Mouse (Mus musculus) lung, postnatal 0 days (tissue): Measurements from ENCODE around the gene Cep112. TPM values are rescaled to one million over a fixed set of nuclear protein-coding genes. Genes with fewer than 3 reads are reported as not detected.

Source experiments
- ATAC-seq: fragments of 200-750 bp; cut with Nextera tagmentation; 2 replicates; pipeline ENCODE4 v1.8.0; 2017; ENCODE audit warnings: moderate library complexity
- DNase-seq: peaks from one replicate; pipeline ENCODE4 v3.0.0-alpha.2; 2016; ENCODE audit warnings: low spot score
- H3K27ac ChIP-seq: fragments of 300-500 bp; sonication (generic); 2 replicates; pipeline ENCODE4 v1.5.1; 2014; ENCODE audit warnings: antibody characterized with exemption, mild to moderate bottlenecking, low read length, mixed read lengths
- H3K27me3 ChIP-seq: fragments of 300-500 bp; sonication (generic); replicated peaks from 2 replicates; pipeline ENCODE4 v1.6.1; 2014; ENCODE audit warnings: low read length, mixed read lengths; ENCODE audit not compliant: insufficient read depth
- H3K36me3 ChIP-seq: fragments of 300-500 bp; sonication (generic); 2 replicates; pipeline ENCODE4 v1.6.1; 2014; ENCODE audit warnings: low read length, mixed read lengths; ENCODE audit not compliant: insufficient read depth
- H3K4me1 ChIP-seq: fragments of 300-500 bp; sonication (generic); 2 replicates; pipeline ENCODE4 v1.6.1; 2014; ENCODE audit warnings: antibody characterized with exemption, low read depth, low read length, mixed read lengths; ENCODE audit not compliant: insufficient read depth
- H3K4me2 ChIP-seq: fragments of 300-500 bp; sonication (generic); replicated peaks from 2 replicates; pipeline ENCODE4 v1.6.1; 2014; ENCODE audit warnings: low read depth, mild to moderate bottlenecking, low read length, moderate library complexity, mixed read lengths
- H3K4me3 ChIP-seq: fragments of 300-500 bp; sonication (generic); 2 replicates; pipeline ENCODE4 v1.5.1; 2014; ENCODE audit warnings: low read depth, low read length
- H3K9ac ChIP-seq: fragments of 300-500 bp; sonication (generic); replicated peaks from 2 replicates; pipeline ENCODE4 v1.6.1; 2014; ENCODE audit warnings: low read depth, mild to moderate bottlenecking
- H3K9me3 ChIP-seq: fragments of 300-500 bp; sonication (generic); 2 replicates; pipeline ENCODE4 v1.6.1; 2016; ENCODE audit warnings: low read length, mixed read lengths
- CTCF ChIP-seq: IDR thresholded peaks from 2 replicates; pipeline ENCODE4 v1.5.1; 2016; ENCODE audit warnings: antibody characterized with exemption, mild to moderate bottlenecking
- EP300 ChIP-seq: IDR thresholded peaks from 2 replicates; pipeline ENCODE4 v1.6.1; 2016; ENCODE audit warnings: antibody characterized with exemption, mild to moderate bottlenecking, control low read depth
- WGBS: fragments of 180-500 bp; shearing (Covaris S2); extraction: QIAGEN DNeasy Blood & Tissue Kit; methylation state at CpG from one replicate; pipeline ENCODE4 v1.1.7; 2014; 5-methylcytosine and 5-hydroxymethylcytosine counted together
- polyA plus RNA-seq: library from polyadenylated mRNA; unstranded; fragments of >200 nt; fragmentation: Nextera tagmentation; extraction: Ambion mirVana; gene quantifications from 2 replicates; pipeline ENCODE4 v1.2.1, GENCODE M21; 2015

The Cep112 gene
- polyA plus RNA-seq, 1 experiment from 2014 or later = 6.4 TPM

DNA sequence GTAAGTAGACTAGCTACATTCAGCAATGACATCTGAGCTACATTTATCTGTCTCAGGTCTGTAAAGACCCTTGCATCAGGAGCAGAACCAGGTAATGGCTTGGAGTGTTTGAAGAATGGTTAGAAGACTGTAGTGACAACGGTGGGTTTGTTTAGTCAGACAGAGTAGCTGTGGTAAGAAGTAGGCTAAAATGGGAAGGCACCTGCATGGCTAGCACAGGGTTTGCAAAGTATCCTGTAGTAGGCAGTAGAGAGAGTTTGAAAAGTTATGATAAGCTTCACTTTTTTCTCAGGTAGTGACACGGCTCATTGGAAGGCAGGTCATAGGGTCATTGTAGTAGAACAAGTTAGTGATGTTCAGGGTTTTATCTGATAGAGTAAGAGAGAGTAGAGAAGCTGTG is 4.1 kb downstream of the Cep112 start:
- Histone ChIP-seq H3K4me1 (no peaks in the 10 kb centered on the region), H3K27me3 (no peaks in the 10 kb centered on the region), H3K27ac (no peak overlapping the region), H3K9ac (no peak overlapping the region), H3K4me3 (no peak overlapping the region), H3K9me3 (no peaks in the 10 kb centered on the region), H3K4me2 (no peak overlapping the region), H3K36me3 (no peaks in the 10 kb centered on the region)
- TF ChIP-seq CTCF (no peak), EP300 (no peak)
- DNase-seq (no peak), ATAC-seq (no peak)
- 49% methylated on average over 2 of the region's 2 CpGs for WGBS

- DNase-seq (no peak), ATAC-seq (no peak)
- no peaks in the 10 kb centered on the region for H3K9me3 ChIP-seq
- no peak for TF ChIP-seq EP300
- no peak for TF ChIP-seq CTCF
- H3K27me3 ChIP-seq = no peaks in the 10 kb centered on the region
- H3K36me3 ChIP-seq = no peaks in the 10 kb centered on the region
- WGBS = 70% methylated on average over 11 of the region's 11 CpGs
- no peak overlapping the region for H3K4me3 ChIP-seq
- H3K4me1 ChIP-seq = no peaks in the 10 kb centered on the region
- no peak overlapping the region for H3K27ac ChIP-seq
- no peak overlapping the region for H3K4me2 ChIP-seq
- H3K9ac ChIP-seq = no peak overlapping the region
Measured at GRCm38 (mm10) chr11:108443893-108444563, 19.0 kb downstream of the Cep112 start.

- Histone ChIP-seq H3K4me3 (no peak overlapping the region), H3K9me3 (no peaks in the 10 kb centered on the region), H3K36me3 (no peaks in the 10 kb centered on the region), H3K27ac (no peak overlapping the region), H3K4me2 (no peak overlapping the region), H3K27me3 (no peaks in the 10 kb centered on the region), H3K4me1 (no peaks in the 10 kb centered on the region), H3K9ac (no peak overlapping the region)
- ATAC-seq (no peak), DNase-seq (no peak)
- TF ChIP-seq EP300 (no peak), CTCF (peak; percentile 66)
Measured at GRCm38 (mm10) chr11:108447148-108447547, 22.2 kb downstream of the Cep112 start.

- Histone ChIP-seq H3K27me3 (no peaks in the 10 kb centered on the region), H3K36me3 (no peaks in the 10 kb centered on the region), H3K27ac (no peak overlapping the region), H3K9me3 (no peaks in the 10 kb centered on the region), H3K4me1 (no peaks in the 10 kb centered on the region), H3K4me3 (no peak overlapping the region), H3K4me2 (no peak overlapping the region), H3K9ac (no peak overlapping the region)
- TF ChIP-seq EP300 (no peak), CTCF (peak; percentile 93)
- ATAC-seq (no peak), DNase-seq (peak; percentile 67)
- 19% methylated on average over 3 of the region's 3 CpGs for WGBS
Measured at GRCm38 (mm10) chr11:108449811-108450210, 24.8 kb downstream of the Cep112 start.

DNA sequence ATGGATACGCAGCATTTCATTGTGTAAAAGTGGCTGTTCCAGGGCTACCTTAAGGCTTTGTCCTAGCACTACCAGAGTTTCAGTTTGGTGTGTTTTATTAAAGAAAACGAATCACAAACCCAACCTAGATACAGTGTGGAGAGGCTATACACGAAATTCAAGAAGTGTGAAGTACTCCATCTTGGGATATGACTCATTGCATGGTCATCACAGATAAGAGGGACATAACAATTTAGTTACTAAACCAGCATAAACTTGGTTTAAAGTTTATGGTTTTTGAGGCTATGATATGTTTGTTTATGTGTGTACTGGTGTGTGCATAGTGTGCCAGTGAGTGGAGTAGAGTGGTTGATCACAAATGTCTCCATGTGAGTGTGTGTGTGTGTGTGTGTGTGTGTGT is 34.6 kb downstream of the Cep112 start:
- Histone ChIP-seq H3K36me3 (no peaks in the 10 kb centered on the region), H3K27me3 (no peaks in the 10 kb centered on the region), H3K9ac (no peak overlapping the region), H3K27ac (no peak overlapping the region), H3K4me2 (no peak overlapping the region), H3K9me3 (no peaks in the 10 kb centered on the region), H3K4me1 (no peaks in the 10 kb centered on the region), H3K4me3 (no peak overlapping the region)
- no peak for TF ChIP-seq EP300
- TF ChIP-seq CTCF = no peak
- ATAC-seq = no peak
- DNase-seq = no peak
- WGBS = 60% methylated on average over 3 of the region's 3 CpGs

GRCm38 (mm10) chr11:108464138-108464537 is 39.1 kb downstream of the Cep112 start:
- no peak overlapping the region for H3K27ac ChIP-seq
- DNase-seq = no peak
- no peak overlapping the region for H3K4me2 ChIP-seq
- no peaks in the 10 kb centered on the region for H3K9me3 ChIP-seq
- no peaks in the 10 kb centered on the region for H3K4me1 ChIP-seq
- no peak overlapping the region for H3K9ac ChIP-seq
- H3K27me3 ChIP-seq = no peaks in the 10 kb centered on the region
- ATAC-seq = no peak
- no peaks in the 10 kb centered on the region for H3K36me3 ChIP-seq
- TF ChIP-seq CTCF = no peak
- TF ChIP-seq EP300 = no peak
- no peak overlapping the region for H3K4me3 ChIP-seq
- WGBS = 46% methylated on average over 8 of the region's 8 CpGs
